Comparison of ENCODE assay signal across 8 mouse cellular contexts in genomic region chr8:47989655-47990385, GRCm38 (mm10). TPM values are rescaled to one million over a fixed set of nuclear protein-coding genes. Genes with fewer than 3 reads are reported as not detected.
A peak's percentile ranks its signal among the peaks of the same experiment; 100 is the strongest.
DNase-seq lines count a peak whose midpoint lies in the region; ATAC-seq and TF ChIP-seq lines count a peak whose summit lies in the region.

No protein-coding gene starts in this region.

- H3K9me3 ChIP-seq in limb, embryonic 10.5 days (replicated peaks), result no peaks in the 10 kb centered on the region

- DNase-seq in cerebellum, adult 11 months, result peak; percentile 25
- DNase-seq in cerebellum, postnatal 10 days, result no peak
- DNase-seq in CD4-positive helper T cell, adult 2 months (ENCODE audit: low read depth, low spot score), result peak; percentile 9
- peak; percentile 20 for DNase-seq in heart, postnatal 25 days (ENCODE audit: low spot score)
- no peak for DNase-seq in limb, embryonic 10.5 days (ENCODE audit: low spot score)
- DNase-seq in urinary bladder, postnatal 10 days (ENCODE audit: low spot score), result no peak

- H3K36me3 ChIP-seq in limb, embryonic 10.5 days, result no peaks in the 10 kb centered on the region

- intact Hi-C loops in heart, postnatal 25 days (cut with DNase I), result loop anchor here (2.0 kb wide), 1 partner anchor 15 kb away; no protein-coding TSS in a partner anchor

- WGBS in limb, embryonic 10.5 days, result under 1% methylated on average over 61 of the region's 66 CpGs

- TF ChIP-seq POLR2A in cortical plate, adult 2 months (IDR thresholded peaks at IDR 0.05; ENCODE audit: extremely low read depth, insufficient read depth, low read length), result no peak

- 0 out of 2 replicates have a peak overlapping the region, but pooled peaks have one; percentile 52 for H3K27ac ChIP-seq in cortical plate, adult 2 months (ENCODE audit: insufficient read depth, low read length)
- peak overlapping the region; percentile 97 for H3K27ac ChIP-seq in limb, embryonic 10.5 days

- ATAC-seq in megakaryocyte-erythroid progenitor cell, adult 5-6 weeks (replicated peaks; ENCODE audit: low FRiP score, low TSS enrichment, poor library complexity, severe bottlenecking), result peak; percentile 2; the same call in 1 of the 2 replicates

- no peak for TF ChIP-seq CTCF in cortical plate, adult 2 months (IDR thresholded peaks at IDR 0.05; ENCODE audit: extremely low read depth, insufficient read depth, low read length)

- H3K4me3 ChIP-seq in cortical plate, adult 2 months (ENCODE audit: insufficient read depth, low read length), result peak overlapping the region; percentile 67
- H3K4me3 ChIP-seq in limb, embryonic 10.5 days, result peak overlapping the region; percentile 97

- peaks cover 2% of the 10 kb centered on the region; the same call in 1 of the 2 replicates for H3K4me1 ChIP-seq in cortical plate, adult 2 months (ENCODE audit: control insufficient read depth, insufficient read depth, low read length)
- peaks cover 69% of the 10 kb centered on the region for H3K4me1 ChIP-seq in limb, embryonic 10.5 days

- H3K27me3 ChIP-seq in limb, embryonic 10.5 days (ENCODE audit: low read depth, poor library complexity, severe bottlenecking), result no peaks in the 10 kb centered on the region

RNA-seq across cellular contexts. Expression of gene Wwc2, which starts 0.9 kb away (rescaled TPM):
- 10.1 and 10.5 TPM in 2 replicates for polyA plus RNA-seq in cortical plate, adult 2 months (2012; rRNA removed)
- 10 to 100 TPM; 25.0 to 28.2 TPM for total RNA-seq in heart, postnatal 25 days (2021)
- 9.7 and 11.7 TPM in 2 replicates for polyA plus RNA-seq in limb, embryonic 10.5 days (2016; fragmentation: Nextera tagmentation; extraction: Ambion mirVana)
- total RNA-seq in megakaryocyte-erythroid progenitor cell, adult 5-6 weeks (2014; fragmentation: Nextera tagmentation), result 5.1 and 5.8 TPM in 2 replicates
- total RNA-seq in megakaryocyte-erythroid progenitor cell, adult 5-6 weeks (2017), result 6.3 and 6.8 TPM in 2 replicates

Comparison
In these comparisons a context has a peak if more than half of its experiments do, and no peak if none do; other contexts are left out.
1. DNase-seq: peak in cerebellum, adult 11 months (single experiment), CD4-positive helper T cell, adult 2 months (single experiment) and heart, postnatal 25 days (single experiment); none in cerebellum, postnatal 10 days (0 of 2), limb, embryonic 10.5 days (single experiment) and urinary bladder, postnatal 10 days (single experiment).